Mouse (Mus musculus) testis, adult 2 months (tissue): ENCODE results near the gene Mlkl. TPM values are rescaled to one million over a fixed set of nuclear protein-coding genes. Genes with fewer than 3 reads are reported as not detected.

Experiments used
- H3K27ac ChIP-seq: fragments of 200-500 bp; 2 replicates; pipeline ENCODE4 v1.5.1; 2012; ENCODE audit warnings: low read depth, low read length; ENCODE audit not compliant: control insufficient read depth, insufficient read depth
- H3K27me3 ChIP-seq: fragments of 200-500 bp; 2 replicates; pipeline ENCODE4 v1.6.1; 2012; ENCODE audit warnings: mild to moderate bottlenecking, low read length, moderate library complexity; ENCODE audit not compliant: control insufficient read depth, insufficient read depth
- H3K36me3 ChIP-seq: fragments of 200-500 bp; 2 replicates; pipeline ENCODE4 v1.6.1; 2012; ENCODE audit warnings: mild to moderate bottlenecking, low read length; ENCODE audit not compliant: control insufficient read depth, insufficient read depth
- H3K4me1 ChIP-seq: fragments of 200-500 bp; 2 replicates; pipeline ENCODE4 v1.6.1; 2012; ENCODE audit warnings: low read length; ENCODE audit not compliant: control insufficient read depth, insufficient read depth
- H3K4me3 ChIP-seq: fragments of 200-500 bp; 2 replicates; pipeline ENCODE4 v1.5.1; 2012; ENCODE audit warnings: low read depth, mild to moderate bottlenecking, low read length, moderate library complexity, mixed read lengths; ENCODE audit not compliant: control insufficient read depth
- CTCF ChIP-seq: fragments of 200-500 bp; IDR thresholded peaks from 2 replicates; pipeline ENCODE4 v1.5.1; 2012; ENCODE audit warnings: low read depth, mild to moderate bottlenecking, inconsistent platforms, low read length, moderate library complexity; ENCODE audit not compliant: control insufficient read depth, insufficient read depth, insufficient replicate concordance
- POLR2A ChIP-seq: fragments of 200-500 bp; IDR thresholded peaks from 2 replicates; pipeline ENCODE4 v1.6.1; 2012; ENCODE audit warnings: low read depth, mild to moderate bottlenecking, inconsistent platforms, low read length, moderate library complexity; ENCODE audit not compliant: control insufficient read depth
- polyA plus RNA-seq: library from polyadenylated mRNA; depleted of rRNA; stranded (reverse); fragments of >200 nt; gene quantifications from 2 replicates; pipeline ENCODE4 v1.2.3, GENCODE M21; 2012

Gene Mlkl
- polyA plus RNA-seq, 1 experiment = 2.9 TPM

- H3K36me3 ChIP-seq = no peaks in the 10 kb centered on the region
- no peaks in the 10 kb centered on the region for H3K4me1 ChIP-seq
- H3K27me3 ChIP-seq = no peaks in the 10 kb centered on the region
- no peak overlapping the region for H3K4me3 ChIP-seq
- no peak overlapping the region for H3K27ac ChIP-seq
- TF ChIP-seq CTCF (no peak), POLR2A (no peak)
Observed at GRCm38 (mm10) chr8:111363489-111363888, 25.5 kb upstream of the Mlkl start.

- H3K27me3 ChIP-seq = no peaks in the 10 kb centered on the region
- no peaks in the 10 kb centered on the region for H3K36me3 ChIP-seq
- TF ChIP-seq CTCF (no peak), POLR2A (no peak)
- no peaks in the 10 kb centered on the region for H3K4me1 ChIP-seq
- no peak overlapping the region for H3K4me3 ChIP-seq
- H3K27ac ChIP-seq = no peak overlapping the region
Observed at GRCm38 (mm10) chr8:111360579-111361209, 22.7 kb upstream of the Mlkl start.

GRCm38 (mm10) chr8:111359936-111360335, 22.0 kb upstream of the Mlkl start:
- TF ChIP-seq CTCF = no peak
- no peak for TF ChIP-seq POLR2A
- H3K4me3 ChIP-seq = no peak overlapping the region
- no peaks in the 10 kb centered on the region for H3K36me3 ChIP-seq
- H3K27ac ChIP-seq = no peak overlapping the region
- no peaks in the 10 kb centered on the region for H3K4me1 ChIP-seq
- no peaks in the 10 kb centered on the region for H3K27me3 ChIP-seq

GRCm38 (mm10) chr8:111358905-111359304, 20.9 kb upstream of the Mlkl start:
- TF ChIP-seq POLR2A (no peak), CTCF (no peak; the same call in 1 of the 2 replicates)
- Histone ChIP-seq H3K36me3 (no peaks in the 10 kb centered on the region), H3K4me3 (no peak overlapping the region), H3K27ac (no peak overlapping the region), H3K4me1 (no peaks in the 10 kb centered on the region), H3K27me3 (no peaks in the 10 kb centered on the region)

- no peak for TF ChIP-seq CTCF
- TF ChIP-seq POLR2A = no peak
- no peak overlapping the region for H3K4me3 ChIP-seq
- H3K36me3 ChIP-seq = no peaks in the 10 kb centered on the region
- H3K4me1 ChIP-seq = no peaks in the 10 kb centered on the region
- H3K27me3 ChIP-seq = no peaks in the 10 kb centered on the region
- no peak overlapping the region for H3K27ac ChIP-seq
Observed at GRCm38 (mm10) chr8:111357433-111357832, 19.5 kb upstream of the Mlkl start.

- H3K27me3 ChIP-seq = no peaks in the 10 kb centered on the region
- H3K4me1 ChIP-seq = no peaks in the 10 kb centered on the region
- H3K4me3 ChIP-seq = no peak overlapping the region
- no peak for TF ChIP-seq CTCF
- no peak overlapping the region for H3K27ac ChIP-seq
- H3K36me3 ChIP-seq = no peaks in the 10 kb centered on the region
Observed at GRCm38 (mm10) chr8:111353497-111353896, 15.5 kb upstream of the Mlkl start.

GRCm38 (mm10) chr8:111352289-111352688, 14.3 kb upstream of the Mlkl start:
- Histone ChIP-seq H3K4me3 (no peak overlapping the region), H3K36me3 (no peaks in the 10 kb centered on the region), H3K4me1 (no peaks in the 10 kb centered on the region), H3K27me3 (no peaks in the 10 kb centered on the region), H3K27ac (no peak overlapping the region)
- TF ChIP-seq POLR2A = no peak
- no peak for TF ChIP-seq CTCF

GRCm38 (mm10) chr8:111350577-111350976, 12.6 kb upstream of the Mlkl start:
- Histone ChIP-seq H3K4me3 (no peak overlapping the region), H3K36me3 (no peaks in the 10 kb centered on the region), H3K27me3 (no peaks in the 10 kb centered on the region), H3K27ac (no peak overlapping the region), H3K4me1 (no peaks in the 10 kb centered on the region)
- TF ChIP-seq CTCF = no peak
- TF ChIP-seq POLR2A = no peak
